Mouse (Mus musculus) neural tube, embryonic 11.5 days (tissue): ENCODE results near the gene Myo19. TPM values are rescaled to one million over a fixed set of nuclear protein-coding genes. Genes with fewer than 3 reads are reported as not detected.

Experiments
- ATAC-seq: fragments of 200-750 bp; cut with Nextera tagmentation; 2 replicates; pipeline ENCODE4 v1.8.0; 2017; ENCODE audit warnings: moderate number of reproducible peaks, mild to moderate bottlenecking, moderate TSS enrichment, moderate library complexity; ENCODE audit not compliant: insufficient read depth, low FRiP score, low TSS enrichment
- DNase-seq: peaks from one replicate; pipeline ENCODE4 v3.0.0-alpha.2; 2015; ENCODE audit warnings: low spot score
- H3K27ac ChIP-seq: fragments of 300-500 bp; sonication (generic); 2 replicates; pipeline ENCODE4 v1.5.1; 2014; ENCODE audit warnings: low read depth, mild to moderate bottlenecking, low read length
- H3K27me3 ChIP-seq: fragments of 300-500 bp; sonication (generic); 2 replicates; pipeline ENCODE4 v1.6.1; 2014; ENCODE audit warnings: mild to moderate bottlenecking, low read length, mixed read lengths; ENCODE audit not compliant: control insufficient read depth, insufficient read depth
- H3K36me3 ChIP-seq: fragments of 300-500 bp; sonication (generic); 2 replicates; pipeline ENCODE4 v1.6.1; 2014; ENCODE audit warnings: mild to moderate bottlenecking, low read length, moderate library complexity, mixed read lengths; ENCODE audit not compliant: control insufficient read depth, insufficient read depth
- H3K4me1 ChIP-seq: fragments of 300-500 bp; sonication (generic); 2 replicates; pipeline ENCODE4 v1.6.1; 2014; ENCODE audit warnings: low read length, mixed read lengths; ENCODE audit not compliant: control insufficient read depth, insufficient read depth
- H3K4me2 ChIP-seq: fragments of 300-500 bp; sonication (generic); 2 replicates; pipeline ENCODE4 v1.6.1; 2014; ENCODE audit warnings: low read depth, mild to moderate bottlenecking, moderate library complexity
- H3K4me3 ChIP-seq: fragments of 300-500 bp; sonication (generic); 2 replicates; pipeline ENCODE4 v1.5.1; 2014; ENCODE audit warnings: low read depth, low read length
- H3K9ac ChIP-seq: fragments of 300-500 bp; sonication (generic); 2 replicates; pipeline ENCODE4 v1.6.1; 2014; ENCODE audit warnings: mild to moderate bottlenecking, low read length
- H3K9me3 ChIP-seq: fragments of 300-500 bp; sonication (generic); 2 replicates; pipeline ENCODE4 v1.6.1; 2016; ENCODE audit warnings: low read length; ENCODE audit not compliant: control insufficient read depth
- WGBS: fragments of 180-500 bp; shearing (Covaris S2); extraction: QIAGEN DNeasy Blood & Tissue Kit; methylation state at CpG from one replicate; pipeline ENCODE4 v1.1.7; 2014; 5-methylcytosine and 5-hydroxymethylcytosine counted together
- polyA plus RNA-seq: library from polyadenylated mRNA; unstranded; fragments of >200 nt; fragmentation: Nextera tagmentation; extraction: Ambion mirVana; gene quantifications from 2 replicates; pipeline ENCODE4 v1.2.1, GENCODE M21; 2014

Myo19 gene
- polyA plus RNA-seq, 1 experiment from 2014 or later = 9.2 TPM

GRCm38 (mm10) chr11:84947206-84947605, 67.3 kb downstream of the Myo19 start:
- H3K27me3 ChIP-seq = no peaks in the 10 kb centered on the region
- peaks cover 11% of the 10 kb centered on the region for H3K4me1 ChIP-seq
- H3K9ac ChIP-seq = no peak overlapping the region
- H3K27ac ChIP-seq = no peak overlapping the region
- no peaks in the 10 kb centered on the region for H3K36me3 ChIP-seq
- H3K4me3 ChIP-seq = no peak overlapping the region
- H3K4me2 ChIP-seq = no peak overlapping the region
- no peaks in the 10 kb centered on the region for H3K9me3 ChIP-seq
- no peak for ATAC-seq
- 68% methylated on average over 6 of the region's 6 CpGs for WGBS
- DNase-seq = no peak

DNA sequence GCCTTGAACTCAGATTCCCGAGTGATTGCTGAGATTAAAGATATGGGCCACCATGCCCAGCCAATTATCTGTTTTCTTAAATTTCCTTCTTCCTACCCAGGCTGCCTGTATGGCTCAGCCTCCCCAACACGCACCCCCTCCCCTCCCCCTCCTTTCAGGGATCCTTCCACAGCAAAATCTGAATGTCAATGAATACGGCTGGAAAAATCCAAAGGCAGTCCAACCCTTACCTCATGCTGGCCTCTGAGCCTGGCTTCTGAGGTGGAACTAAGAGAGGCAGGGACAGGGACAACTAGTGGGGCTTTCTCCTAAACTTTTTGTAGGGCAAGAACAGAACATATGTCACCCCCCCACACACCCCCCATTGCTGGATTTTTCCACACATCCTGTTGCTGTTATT, 68.2 kb downstream of the Myo19 start:
- Histone ChIP-seq H3K36me3 (no peaks in the 10 kb centered on the region), H3K4me3 (no peak overlapping the region), H3K4me1 (peaks cover 11% of the 10 kb centered on the region), H3K27ac (no peak overlapping the region), H3K27me3 (no peaks in the 10 kb centered on the region), H3K4me2 (no peak overlapping the region), H3K9ac (no peak overlapping the region), H3K9me3 (no peaks in the 10 kb centered on the region)
- 57% methylated on average over 3 of the region's 3 CpGs for WGBS
- ATAC-seq (no peak), DNase-seq (no peak)

DNA sequence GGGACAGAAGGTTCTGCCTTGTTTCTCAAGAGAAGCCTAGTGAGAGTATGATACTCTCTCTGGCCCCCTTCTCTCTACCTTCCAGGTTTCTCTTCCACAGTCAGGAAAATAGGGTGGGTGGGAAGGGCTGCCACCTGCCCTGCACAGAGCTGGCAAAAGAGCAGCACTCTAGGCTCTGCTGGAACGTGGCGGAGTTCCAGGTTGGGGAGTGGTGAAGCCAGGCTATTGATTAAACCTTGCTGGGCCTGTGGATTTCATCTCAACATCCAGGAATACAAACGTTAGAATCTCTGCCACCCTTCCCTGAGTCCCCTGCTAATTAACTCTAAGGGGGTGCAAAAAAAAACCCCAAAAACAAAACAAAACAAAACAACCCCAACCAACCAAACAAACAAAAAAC, 68.6 kb downstream of the Myo19 start:
- ATAC-seq (no peak), DNase-seq (no peak)
- H3K4me2 ChIP-seq = no peak overlapping the region
- WGBS = 54% methylated on average over 3 of the region's 3 CpGs
- H3K9ac ChIP-seq = no peak overlapping the region
- H3K36me3 ChIP-seq = no peaks in the 10 kb centered on the region
- H3K27ac ChIP-seq = no peak overlapping the region
- no peaks in the 10 kb centered on the region for H3K9me3 ChIP-seq
- peaks cover 9% of the 10 kb centered on the region for H3K4me1 ChIP-seq
- H3K27me3 ChIP-seq = no peaks in the 10 kb centered on the region
- no peak overlapping the region for H3K4me3 ChIP-seq

DNA sequence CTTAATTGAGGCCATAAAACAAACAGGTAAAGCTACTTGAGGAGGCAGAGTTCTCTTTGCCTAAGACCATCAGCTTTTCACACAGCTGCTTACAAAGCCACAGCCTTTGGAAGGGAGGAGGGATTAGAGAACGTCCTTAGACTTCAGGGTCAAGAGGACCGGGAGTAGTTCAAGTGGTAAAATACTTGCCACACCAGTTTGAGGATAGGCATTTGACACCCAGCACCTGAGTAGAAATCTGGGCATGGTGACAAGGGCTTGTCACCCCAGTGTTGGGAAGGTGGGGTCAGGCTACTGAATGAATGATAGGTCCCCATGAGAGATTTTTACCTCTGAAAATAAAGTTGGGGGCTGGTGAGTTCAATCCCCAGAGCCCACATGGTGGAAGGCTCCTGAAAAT, 72.7 kb downstream of the Myo19 start:
- peaks cover 10% of the 10 kb centered on the region for H3K27me3 ChIP-seq
- ATAC-seq (no peak), DNase-seq (no peak)
- 48% methylated on average over 2 of the region's 2 CpGs for WGBS
- H3K9me3 ChIP-seq = no peaks in the 10 kb centered on the region
- no peaks in the 10 kb centered on the region for H3K36me3 ChIP-seq
- no peak overlapping the region for H3K9ac ChIP-seq
- no peak overlapping the region for H3K4me3 ChIP-seq
- no peak overlapping the region for H3K27ac ChIP-seq
- no peak overlapping the region for H3K4me2 ChIP-seq
- peaks cover 2% of the 10 kb centered on the region; the same call in 1 of the 2 replicates for H3K4me1 ChIP-seq

DNA sequence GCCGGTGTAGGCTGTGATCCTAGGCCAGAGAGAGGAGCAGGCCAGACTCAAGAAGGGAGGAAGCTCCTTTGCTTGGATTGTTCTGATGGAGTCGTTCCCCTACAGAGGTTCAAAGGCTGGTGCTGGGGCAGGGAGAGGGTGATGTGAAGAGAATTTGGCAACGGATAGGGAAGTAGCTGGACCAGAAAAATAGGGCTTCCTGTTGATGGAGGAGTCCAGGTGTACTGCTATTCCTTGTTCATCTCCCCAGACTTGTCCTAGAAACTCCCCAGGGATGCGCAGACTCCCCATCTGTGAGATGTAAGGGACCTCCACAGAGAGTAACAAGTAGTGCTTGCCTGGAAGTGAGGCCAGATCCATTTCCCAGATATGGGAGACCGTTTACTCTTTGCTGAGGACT, 76.5 kb downstream of the Myo19 start:
- Histone ChIP-seq H3K27ac (no peak overlapping the region), H3K4me2 (no peak overlapping the region), H3K9me3 (no peaks in the 10 kb centered on the region), H3K9ac (no peak overlapping the region), H3K4me3 (no peak overlapping the region), H3K36me3 (no peaks in the 10 kb centered on the region), H3K4me1 (peaks cover 7% of the 10 kb centered on the region; the same call in 1 of the 2 replicates), H3K27me3 (peaks cover 26% of the 10 kb centered on the region)
- DNase-seq = no peak
- 34% methylated on average over 5 of the region's 5 CpGs for WGBS
- ATAC-seq = no peak

DNA sequence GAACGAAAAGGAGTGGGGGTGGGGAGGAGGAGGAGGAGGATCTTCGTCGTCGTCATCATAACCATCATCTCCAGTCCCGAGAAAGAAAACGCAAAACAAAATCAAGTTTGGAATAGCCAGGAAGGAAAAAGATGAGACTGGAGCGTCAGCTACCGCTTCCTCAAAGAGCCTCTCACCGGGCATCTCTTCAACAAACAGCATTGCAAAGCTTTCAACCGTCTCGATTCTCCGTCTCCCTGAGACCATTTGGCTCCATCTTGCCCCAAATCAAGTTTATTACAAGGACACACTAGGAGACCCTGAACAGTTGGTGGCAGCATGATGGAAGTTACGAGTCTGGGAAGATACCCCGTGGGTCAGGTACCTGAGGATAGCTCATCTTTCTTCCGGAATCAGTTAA, 77.2 kb downstream of the Myo19 start:
- peak overlapping the region; percentile 56 for H3K4me2 ChIP-seq
- H3K9ac ChIP-seq = no peak overlapping the region
- no peaks in the 10 kb centered on the region for H3K36me3 ChIP-seq
- peaks cover 26% of the 10 kb centered on the region for H3K27me3 ChIP-seq
- no peak overlapping the region for H3K27ac ChIP-seq
- H3K9me3 ChIP-seq = no peaks in the 10 kb centered on the region
- H3K4me1 ChIP-seq = peaks cover 7% of the 10 kb centered on the region; the same call in 1 of the 2 replicates
- ATAC-seq (no peak), DNase-seq (no peak)
- H3K4me3 ChIP-seq = peak overlapping the region; percentile 27
- WGBS = 8% methylated on average over 15 of the region's 15 CpGs

DNA sequence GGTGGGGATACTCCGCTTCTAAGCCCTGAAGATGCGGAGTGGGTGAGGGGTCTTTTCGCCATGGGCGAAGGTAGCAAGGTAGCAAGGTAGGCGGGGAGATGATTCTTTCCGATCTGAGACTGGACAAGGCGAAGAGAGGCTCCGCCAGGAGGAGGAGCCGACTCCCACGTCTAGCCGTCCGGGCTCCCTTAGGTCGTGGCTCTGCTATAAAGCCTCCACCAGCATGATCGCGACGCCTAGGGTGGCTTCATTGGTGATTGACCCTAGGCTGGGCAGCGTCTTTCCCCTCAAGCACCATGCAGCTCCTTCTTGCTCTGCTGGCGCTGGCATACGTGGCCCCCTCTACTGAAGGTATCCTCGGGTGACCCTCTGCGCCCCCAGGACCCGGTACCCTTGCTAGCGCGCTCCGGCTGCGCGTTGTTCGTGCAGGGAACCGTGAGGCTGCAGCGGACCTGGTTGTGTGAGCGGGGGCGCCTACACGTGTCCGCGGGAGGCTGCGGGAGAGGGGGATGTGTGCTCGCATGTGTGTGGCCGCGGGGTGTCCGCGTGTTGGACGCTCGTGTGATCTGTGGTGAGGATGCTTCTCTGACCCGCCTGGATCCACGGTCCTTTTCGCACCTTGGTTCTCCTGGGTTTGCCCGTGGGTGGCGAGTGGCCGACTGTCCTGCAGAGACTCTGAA, 77.8 kb downstream of the Myo19 start, which contains the start of gene Car4:
Car4 (plus strand) TSS at position 196 of the 680 bp plus-strand sequence.
- H3K27ac ChIP-seq = no peak within 1 kb of the TSS
- WGBS = 2% methylated on average over 49 of the region's 49 CpGs
- peaks cover 26% of the 10 kb centered on the region for H3K27me3 ChIP-seq
- no peaks in the 10 kb centered on the region for H3K9me3 ChIP-seq
- DNase-seq = peak; percentile 46
- H3K36me3 ChIP-seq = no peaks in the 10 kb centered on the region
- H3K4me2 ChIP-seq = peak within 1 kb of the TSS; percentile 56
- H3K4me1 ChIP-seq = peaks cover 7% of the 10 kb centered on the region; the same call in 1 of the 2 replicates
- no peak for ATAC-seq
- peak within 1 kb of the TSS; percentile 27 for H3K4me3 ChIP-seq
- no peak within 1 kb of the TSS for H3K9ac ChIP-seq

- ATAC-seq (no peak), DNase-seq (no peak)
- H3K4me1 ChIP-seq = peaks cover 7% of the 10 kb centered on the region; the same call in 1 of the 2 replicates
- peaks cover 26% of the 10 kb centered on the region for H3K27me3 ChIP-seq
- no peaks in the 10 kb centered on the region for H3K9me3 ChIP-seq
- H3K36me3 ChIP-seq = no peaks in the 10 kb centered on the region
- WGBS = 7% methylated on average over 11 of the region's 11 CpGs
- H3K27ac ChIP-seq = no peak overlapping the region
- peak overlapping the region; percentile 56 for H3K4me2 ChIP-seq
- H3K4me3 ChIP-seq = peak overlapping the region; percentile 27
- no peak overlapping the region for H3K9ac ChIP-seq
Measured at GRCm38 (mm10) chr11:84958271-84958630, 78.3 kb downstream of the Myo19 start.

DNA sequence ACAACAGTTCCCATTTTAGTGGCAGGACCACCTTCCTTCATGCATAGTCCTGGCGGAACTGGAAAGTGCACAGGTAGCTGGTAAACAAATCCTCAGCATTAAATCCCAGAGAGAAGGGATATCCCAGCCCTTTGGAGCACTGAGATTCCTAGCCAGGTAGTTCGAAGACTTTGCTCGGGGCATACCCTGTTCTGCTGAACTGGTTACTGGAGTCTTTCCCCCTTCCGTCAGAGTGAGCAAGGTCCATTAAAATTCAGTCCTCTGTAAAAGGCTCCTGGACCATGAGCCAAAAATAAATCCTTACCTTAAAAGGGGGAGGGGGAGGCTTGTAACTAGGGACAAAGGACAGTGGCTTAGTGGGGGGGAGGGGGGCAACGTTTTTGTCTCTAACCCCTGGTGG, 79.2 kb downstream of the Myo19 start:
- ATAC-seq = no peak
- Histone ChIP-seq H3K27me3 (peaks cover 26% of the 10 kb centered on the region), H3K36me3 (no peaks in the 10 kb centered on the region), H3K27ac (no peak overlapping the region), H3K9ac (no peak overlapping the region), H3K4me2 (no peak overlapping the region), H3K4me3 (no peak overlapping the region), H3K9me3 (no peaks in the 10 kb centered on the region), H3K4me1 (peaks cover 7% of the 10 kb centered on the region; the same call in 1 of the 2 replicates)
- no peak for DNase-seq
- 50% methylated on average over 5 of the region's 5 CpGs for WGBS
